Mouse (Mus musculus) brain, embryonic 14.5 days (tissue): Measurements from ENCODE around the gene Nxph1.

ENCODE experiments used
- CTCF ChIP-seq: fragments of 200-500 bp; IDR thresholded peaks from 2 replicates; pipeline ENCODE4 v1.5.1; 2012; ENCODE audit warnings: inconsistent platforms, mild to moderate bottlenecking, moderate library complexity, borderline replicate concordance; ENCODE audit not compliant: insufficient read depth, insufficient read length; ENCODE audit errors: extremely low read depth
- POLR2A ChIP-seq: fragments of 200-500 bp; IDR thresholded peaks from 2 replicates; pipeline ENCODE4 v1.6.1; 2012; ENCODE audit warnings: mild to moderate bottlenecking, inconsistent platforms, borderline replicate concordance; ENCODE audit not compliant: poor library complexity, insufficient read depth, insufficient read length, severe bottlenecking; ENCODE audit errors: extremely low read depth

GRCm38 (mm10) chr6:8970576-8970975 is 22.3 kb downstream of the Nxph1 start:
- TF ChIP-seq CTCF (no peak), POLR2A (no peak)
